Comparison of ENCODE assay signal across 17 mouse cellular contexts in the genomic region with DNA sequence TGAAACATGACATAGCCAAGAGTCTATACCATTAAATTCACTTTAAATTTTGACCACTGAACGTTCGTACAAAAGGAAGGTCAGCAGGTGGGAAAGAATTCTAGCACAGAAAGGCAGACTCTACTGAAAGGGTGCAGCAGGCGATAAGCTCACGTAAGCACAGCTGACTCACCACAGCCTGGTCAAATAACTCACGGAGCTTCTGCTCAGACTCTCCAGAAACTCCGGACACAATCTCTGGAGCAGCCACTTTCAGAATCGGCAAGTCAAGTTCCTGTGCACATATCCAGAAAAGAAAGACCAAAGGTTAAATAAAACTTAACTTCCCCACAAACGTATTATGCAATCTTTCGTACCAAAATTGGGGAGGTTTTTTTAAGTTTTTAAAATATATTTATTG.
"Had no signal": no experiment of that assay in that cellular context is flagged by ENCODE, and none has a peak within 500 bp of the region (broad histone marks: within the 10 kb centered on the region; RNA-seq: fewer than 3 reads in every experiment).

No protein-coding gene starts in this region.

- H3K4me1 ChIP-seq: limb, embryonic 12.5 days; limb, embryonic 15.5 days; liver, embryonic 12.5 days; liver, embryonic 15.5 days; midbrain, embryonic 13.5 days had no signal

- DNase-seq: kidney, adult 18-20 months; kidney, adult 9 months; kidney, postnatal 14 days; kidney, postnatal 4 days; left cerebral cortex, postnatal 4 days; lung, adult 2 months; lung, postnatal 14 days; lung, postnatal 4 days; thymus, adult 2 months; thymus, postnatal 14 days; thymus, postnatal 4 days had no signal

- H3K4me2 ChIP-seq: limb, embryonic 12.5 days; limb, embryonic 15.5 days; liver, embryonic 12.5 days; liver, embryonic 15.5 days; midbrain, embryonic 13.5 days had no signal

- H3K9ac ChIP-seq: limb, embryonic 12.5 days; limb, embryonic 15.5 days; liver, embryonic 12.5 days; liver, embryonic 15.5 days; midbrain, embryonic 13.5 days had no signal

- H3K27me3 ChIP-seq: limb, embryonic 12.5 days; limb, embryonic 15.5 days; liver, embryonic 12.5 days; liver, embryonic 15.5 days; midbrain, embryonic 13.5 days had no signal

- H3K27ac ChIP-seq: limb, embryonic 12.5 days; limb, embryonic 15.5 days; liver, embryonic 12.5 days; liver, embryonic 15.5 days; midbrain, embryonic 13.5 days; stomach, postnatal 0 days had no signal

- ATAC-seq: liver, embryonic 12.5 days; midbrain, embryonic 13.5 days had no signal

- H3K9me3 ChIP-seq: limb, embryonic 12.5 days; limb, embryonic 15.5 days; liver, embryonic 12.5 days; liver, embryonic 15.5 days; midbrain, embryonic 13.5 days had no signal

- H3K4me3 ChIP-seq: limb, embryonic 12.5 days; limb, embryonic 15.5 days; liver, embryonic 12.5 days; liver, embryonic 15.5 days; midbrain, embryonic 13.5 days had no signal
